Mouse (Mus musculus) forebrain, embryonic 14.5 days (tissue): Measurements from ENCODE around the gene Rai1. TPM values are rescaled to one million over a fixed set of nuclear protein-coding genes. Genes with fewer than 3 reads are reported as not detected.

Source experiments
- ATAC-seq: fragments of 200-750 bp; cut with Nextera tagmentation; 2 replicates; pipeline ENCODE4 v1.8.0; 2017; ENCODE audit warnings: mild to moderate bottlenecking, moderate library complexity
- DNase-seq: peaks from one replicate; pipeline ENCODE4 v3.0.0-alpha.2; 2015; ENCODE audit warnings: low spot score
- H3K27ac ChIP-seq: fragments of 300-500 bp; sonication (generic); 2 replicates; pipeline ENCODE4 v1.5.1; 2014; ENCODE audit warnings: low read depth, mild to moderate bottlenecking, control low read depth, low read length, moderate library complexity
- H3K27me3 ChIP-seq: fragments of 300-500 bp; sonication (generic); replicated peaks from 2 replicates; pipeline ENCODE4 v1.6.1; 2014; ENCODE audit warnings: low read length, control low read depth, mixed read lengths; ENCODE audit not compliant: control insufficient read depth, insufficient read depth
- H3K36me3 ChIP-seq: fragments of 300-500 bp; sonication (generic); 2 replicates; pipeline ENCODE4 v1.6.1; 2014; ENCODE audit warnings: low read length, control low read depth; ENCODE audit not compliant: control insufficient read depth, insufficient read depth
- H3K4me1 ChIP-seq: fragments of 300-500 bp; sonication (generic); 2 replicates; pipeline ENCODE4 v1.6.1; 2014; ENCODE audit warnings: antibody characterized with exemption, low read length, control low read depth; ENCODE audit not compliant: control insufficient read depth, insufficient read depth
- H3K4me2 ChIP-seq: fragments of 300-500 bp; sonication (generic); 2 replicates; pipeline ENCODE4 v1.6.1; 2014; ENCODE audit warnings: mild to moderate bottlenecking, control low read depth, low read length
- H3K4me3 ChIP-seq: fragments of 300-500 bp; sonication (generic); 2 replicates; pipeline ENCODE4 v1.5.1; 2014; ENCODE audit warnings: low read depth, low read length, control low read depth
- H3K9ac ChIP-seq: fragments of 300-500 bp; sonication (generic); 2 replicates; pipeline ENCODE4 v1.6.1; 2014; ENCODE audit warnings: mild to moderate bottlenecking, low read length, control low read depth, moderate library complexity
- H3K9me3 ChIP-seq: fragments of 300-500 bp; sonication (generic); replicated peaks from 2 replicates; pipeline ENCODE4 v1.6.1; 2016; ENCODE audit warnings: low read length, control low read depth, mixed read lengths; ENCODE audit not compliant: control insufficient read depth
- WGBS: fragments of 180-500 bp; shearing (Covaris S2); extraction: QIAGEN DNeasy Blood & Tissue Kit; methylation state at CpG from one replicate; pipeline ENCODE4 v1.1.7; 2014; 5-methylcytosine and 5-hydroxymethylcytosine counted together
- polyA plus RNA-seq: library from polyadenylated mRNA; unstranded; fragments of >200 nt; fragmentation: Nextera tagmentation; extraction: Ambion mirVana; gene quantifications from 2 replicates; pipeline ENCODE4 v1.2.1, GENCODE M21; 2014

The Rai1 gene
- polyA plus RNA-seq, 1 experiment from 2014 or later = 26.4 TPM

- Histone ChIP-seq H3K4me2 (peak overlapping the region; percentile 86), H3K4me1 (peaks cover 42% of the 10 kb centered on the region), H3K27ac (peak overlapping the region; percentile 87), H3K9me3 (no peaks in the 10 kb centered on the region), H3K4me3 (no peak overlapping the region), H3K27me3 (no peaks in the 10 kb centered on the region), H3K9ac (peak overlapping the region; percentile 78), H3K36me3 (no peaks in the 10 kb centered on the region)
- WGBS = 7% methylated on average over 4 of the region's 4 CpGs
- ATAC-seq (no peak), DNase-seq (no peak)
Measured at GRCm38 (mm10) chr11:60113624-60114023, 8.8 kb downstream of the Rai1 start.

GRCm38 (mm10) chr11:60114296-60115023, 9.6 kb downstream of the Rai1 start:
- peak overlapping the region; percentile 78 for H3K9ac ChIP-seq
- ATAC-seq (peak; percentile 42), DNase-seq (peak; percentile 69)
- WGBS = under 1% methylated on average over 21 of the region's 21 CpGs
- H3K4me2 ChIP-seq = peak overlapping the region; percentile 86
- H3K27ac ChIP-seq = peak overlapping the region; percentile 87
- H3K4me1 ChIP-seq = peaks cover 34% of the 10 kb centered on the region
- H3K4me3 ChIP-seq = peak overlapping the region; percentile 48
- H3K36me3 ChIP-seq = no peaks in the 10 kb centered on the region
- H3K27me3 ChIP-seq = no peaks in the 10 kb centered on the region
- H3K9me3 ChIP-seq = no peaks in the 10 kb centered on the region

GRCm38 (mm10) chr11:60115024-60115538, 10.3 kb downstream of the Rai1 start:
- 1% methylated on average over 33 of the region's 43 CpGs for WGBS
- Histone ChIP-seq H3K4me1 (peaks cover 32% of the 10 kb centered on the region), H3K4me3 (peak overlapping the region; percentile 48), H3K9ac (peak overlapping the region; percentile 78), H3K27ac (peak overlapping the region; percentile 87), H3K27me3 (no peaks in the 10 kb centered on the region), H3K9me3 (no peaks in the 10 kb centered on the region), H3K4me2 (peak overlapping the region; percentile 86), H3K36me3 (no peaks in the 10 kb centered on the region)
- DNase-seq (peak; percentile 94), ATAC-seq (peak; percentile 96)

- Histone ChIP-seq H3K27ac (peak overlapping the region; percentile 87), H3K4me2 (peak overlapping the region; percentile 86), H3K36me3 (no peaks in the 10 kb centered on the region), H3K4me1 (peaks cover 32% of the 10 kb centered on the region), H3K4me3 (peak overlapping the region; percentile 48), H3K27me3 (no peaks in the 10 kb centered on the region), H3K9ac (peak overlapping the region; percentile 78), H3K9me3 (no peaks in the 10 kb centered on the region)
- DNase-seq = no peak
- ATAC-seq = no peak
- WGBS = 33% methylated on average over 6 of the region's 6 CpGs
Measured at GRCm38 (mm10) chr11:60115638-60116276, 10.9 kb downstream of the Rai1 start.

GRCm38 (mm10) chr11:60120586-60121262, 15.9 kb downstream of the Rai1 start:
- Histone ChIP-seq H3K4me2 (no peak overlapping the region), H3K9ac (no peak overlapping the region), H3K27ac (no peak overlapping the region), H3K4me3 (no peak overlapping the region), H3K9me3 (no peaks in the 10 kb centered on the region), H3K4me1 (peaks cover 1% of the 10 kb centered on the region), H3K36me3 (no peaks in the 10 kb centered on the region), H3K27me3 (no peaks in the 10 kb centered on the region)
- ATAC-seq (no peak), DNase-seq (no peak)
- WGBS = 97% methylated on average over 2 of the region's 2 CpGs

GRCm38 (mm10) chr11:60122611-60123010, 17.8 kb downstream of the Rai1 start:
- no peaks in the 10 kb centered on the region for H3K36me3 ChIP-seq

GRCm38 (mm10) chr11:60127048-60127447, 22.2 kb downstream of the Rai1 start:
- Histone ChIP-seq H3K9me3 (no peaks in the 10 kb centered on the region), H3K36me3 (no peaks in the 10 kb centered on the region), H3K4me3 (no peak overlapping the region), H3K27me3 (no peaks in the 10 kb centered on the region), H3K9ac (no peak overlapping the region), H3K4me1 (peaks cover 7% of the 10 kb centered on the region; the same call in 1 of the 2 replicates), H3K4me2 (no peak overlapping the region), H3K27ac (no peak overlapping the region)
- ATAC-seq (no peak), DNase-seq (no peak)

More at GRCm38 (mm10) chr11:60122611-60123010, 17.8 kb downstream of the Rai1 start:
- no peaks in the 10 kb centered on the region for H3K27me3 ChIP-seq
- no peak for DNase-seq
- H3K4me1 ChIP-seq = peaks cover 7% of the 10 kb centered on the region; the same call in 1 of the 2 replicates
- H3K27ac ChIP-seq = no peak overlapping the region
- no peak overlapping the region for H3K9ac ChIP-seq
- no peak overlapping the region for H3K4me2 ChIP-seq
- no peak for ATAC-seq
- no peaks in the 10 kb centered on the region for H3K9me3 ChIP-seq
- H3K4me3 ChIP-seq = no peak overlapping the region

GRCm38 (mm10) chr11:60127863-60128512, 23.2 kb downstream of the Rai1 start:
- H3K4me2 ChIP-seq = no peak overlapping the region
- H3K9ac ChIP-seq = no peak overlapping the region
- no peak for DNase-seq
- no peak overlapping the region for H3K27ac ChIP-seq
- no peak overlapping the region for H3K4me3 ChIP-seq
- no peaks in the 10 kb centered on the region for H3K9me3 ChIP-seq
- peaks cover 7% of the 10 kb centered on the region; the same call in 1 of the 2 replicates for H3K4me1 ChIP-seq
- no peaks in the 10 kb centered on the region for H3K36me3 ChIP-seq
- 47% methylated on average over 4 of the region's 4 CpGs for WGBS
- no peak for ATAC-seq
- no peaks in the 10 kb centered on the region for H3K27me3 ChIP-seq
